Mouse (Mus musculus) central nervous system, embryonic 11.5 days (tissue): Measurements from ENCODE around the gene Gm6904. TPM values are rescaled to one million over a fixed set of nuclear protein-coding genes. Genes with fewer than 3 reads are reported as not detected.

Experiments
- polyA plus RNA-seq: library from polyadenylated mRNA; depleted of rRNA; stranded (reverse); fragments of >200 nt; gene quantifications from 2 replicates; pipeline ENCODE4 v1.2.3, GENCODE M21; 2012; rRNA removed

Gene Gm6904
- polyA plus RNA-seq: not detected in 2 replicates

GRCm38 (mm10) chr14:59260056-59260455, at the start of gene Gm6904:
Gene Gm6904, minus strand, starts transcription at chr14:59260216.

GRCm38 (mm10) chr14:59297391-59297790, 37.4 kb upstream of the Gm6904 start, which contains the start of gene Phf11a:
Gene Phf11a, minus strand, starts transcription at chr14:59297522.

GRCm38 (mm10) chr14:59200711-59201603, 59.1 kb downstream of the Gm6904 start, which contains the start of gene Rcbtb1:
Gene Rcbtb1, plus strand, starts transcription at chr14:59201209.

Other genes starting within 250 kb of the Gm6904 start
- gene 1700129C05Rik, start 117.3 kb downstream of the Gm6904 start, polyA plus RNA-seq: not detected in 2 replicates
- gene Gm5142, start 81.5 kb downstream of the Gm6904 start, polyA plus RNA-seq: not detected in 2 replicates
- gene Rcbtb1, start 59.0 kb downstream of the Gm6904 start, polyA plus RNA-seq: 53.0 and 79.3 TPM in 2 replicates
- not detected in 2 replicates for gene Phf11a, start 37.3 kb upstream of the Gm6904 start, polyA plus RNA-seq
- 0.16 and 0.21 TPM in 2 replicates for gene Phf11b, start 81.1 kb upstream of the Gm6904 start, polyA plus RNA-seq
- 0.34 and 0.43 TPM in 2 replicates for gene Phf11d, start 105.3 kb upstream of the Gm6904 start, polyA plus RNA-seq
- gene Phf11c, start 135.2 kb upstream of the Gm6904 start, polyA plus RNA-seq: 1.0 and 2.2 TPM in 2 replicates
- 7.5 and 10.4 TPM in 2 replicates for gene Setdb2, start 180.7 kb upstream of the Gm6904 start, polyA plus RNA-seq
- 15.9 and 18.1 TPM in 2 replicates for gene Cab39l, start 180.8 kb upstream of the Gm6904 start, polyA plus RNA-seq